Mouse (Mus musculus) brown adipose tissue, adult 24 weeks (tissue): ENCODE results near the gene Efs. TPM values are rescaled to one million over a fixed set of nuclear protein-coding genes. Genes with fewer than 3 reads are reported as not detected.
A peak's percentile ranks its signal among the peaks of the same experiment; 100 is the strongest.

Experiments
- H3K27ac ChIP-seq: fragments of 200-500 bp; replicated peaks from 2 replicates; pipeline ENCODE4 v1.5.1; 2012; ENCODE audit warnings: low read depth, mild to moderate bottlenecking, low read length
- H3K4me1 ChIP-seq: fragments of 200-500 bp; 2 replicates; pipeline ENCODE4 v1.6.1; 2012; ENCODE audit warnings: low read length, mixed read lengths; ENCODE audit not compliant: control insufficient read depth, insufficient read depth, insufficient read length
- H3K4me3 ChIP-seq: fragments of 200-500 bp; 2 replicates; pipeline ENCODE4 v1.5.1; 2012; ENCODE audit warnings: low read depth, mild to moderate bottlenecking, low read length, moderate library complexity; ENCODE audit not compliant: insufficient read depth
- polyA plus RNA-seq: library from polyadenylated mRNA; stranded (reverse); fragments of >200 nt; gene quantifications from 2 replicates; pipeline ENCODE4 v1.2.4, GENCODE M21; 2012; ENCODE audit not compliant: missing spikeins, insufficient read depth, insufficient read length

Efs gene
- polyA plus RNA-seq, 1 experiment = 3.4 TPM

GRCm38 (mm10) chr14:54939434-54940175, 13.7 kb upstream of the Efs start:
- Histone ChIP-seq H3K4me1 (no peaks in the 10 kb centered on the region), H3K27ac (no peak overlapping the region), H3K4me3 (no peak overlapping the region)

GRCm38 (mm10) chr14:54938431-54939219, 12.7 kb upstream of the Efs start:
- no peak overlapping the region for H3K4me3 ChIP-seq
- H3K27ac ChIP-seq = no peak overlapping the region

GRCm38 (mm10) chr14:54937361-54938182, 11.6 kb upstream of the Efs start:
- Histone ChIP-seq H3K4me1 (no peaks in the 10 kb centered on the region), H3K27ac (no peak overlapping the region), H3K4me3 (no peak overlapping the region)

More at GRCm38 (mm10) chr14:54938431-54939219, 12.7 kb upstream of the Efs start:
- no peaks in the 10 kb centered on the region for H3K4me1 ChIP-seq

- Histone ChIP-seq H3K27ac (no peak overlapping the region), H3K4me3 (no peak overlapping the region)
Observed at GRCm38 (mm10) chr14:54936831-54937160, 10.9 kb upstream of the Efs start.

GRCm38 (mm10) chr14:54935904-54936830, 10.2 kb upstream of the Efs start, which contains the start of gene Cmtm5:
TSS of gene Cmtm5 (plus strand) at chr14:54936261.
- H3K4me3 ChIP-seq = no peak within 1 kb of the TSS
- no peaks in the 10 kb centered on the region for H3K4me1 ChIP-seq
- no peak within 1 kb of the TSS for H3K27ac ChIP-seq

More at GRCm38 (mm10) chr14:54936831-54937160, 10.9 kb upstream of the Efs start:
- no peaks in the 10 kb centered on the region for H3K4me1 ChIP-seq

- Histone ChIP-seq H3K27ac (no peak within 1 kb of the TSS), H3K4me1 (no peaks in the 10 kb centered on the region), H3K4me3 (no peak within 1 kb of the TSS)
Observed at GRCm38 (mm10) chr14:54932645-54933150, 6.8 kb upstream of the Efs start, which contains the start of gene Il25. TSS of gene Il25 (plus strand) at chr14:54932695.

GRCm38 (mm10) chr14:54930431-54930830, 4.5 kb upstream of the Efs start:
- H3K4me3 ChIP-seq = no peak overlapping the region
- H3K27ac ChIP-seq = no peak overlapping the region

GRCm38 (mm10) chr14:54929801-54930200, 3.9 kb upstream of the Efs start:
- H3K27ac ChIP-seq = no peak overlapping the region
- H3K4me3 ChIP-seq = no peak overlapping the region
- H3K4me1 ChIP-seq = no peaks in the 10 kb centered on the region

More at GRCm38 (mm10) chr14:54930431-54930830, 4.5 kb upstream of the Efs start:
- no peaks in the 10 kb centered on the region for H3K4me1 ChIP-seq

- Histone ChIP-seq H3K27ac (no peak overlapping the region), H3K4me3 (no peak overlapping the region)
Observed at GRCm38 (mm10) chr14:54927296-54927695, 1.4 kb upstream of the Efs start.

GRCm38 (mm10) chr14:54926401-54927158, 654 bp upstream of the Efs start:
- peak overlapping the region; percentile 57 for H3K4me3 ChIP-seq
- H3K4me1 ChIP-seq = no peaks in the 10 kb centered on the region
- 0 out of 2 replicates have a peak overlapping the region, but pooled peaks have one; percentile 12 for H3K27ac ChIP-seq

More at GRCm38 (mm10) chr14:54927296-54927695, 1.4 kb upstream of the Efs start:
- no peaks in the 10 kb centered on the region for H3K4me1 ChIP-seq

- H3K4me1 ChIP-seq = no peaks in the 10 kb centered on the region
- peak overlapping the region; percentile 19; the same call in 1 of the 2 replicates for H3K27ac ChIP-seq
- peak overlapping the region; percentile 57 for H3K4me3 ChIP-seq
Observed at GRCm38 (mm10) chr14:54924641-54925348, 1.1 kb downstream of the Efs start.

- Histone ChIP-seq H3K4me3 (no peak overlapping the region), H3K27ac (no peak overlapping the region), H3K4me1 (no peaks in the 10 kb centered on the region)
Observed at GRCm38 (mm10) chr14:54920076-54920685, 5.7 kb downstream of the Efs start.
